Mouse (Mus musculus) thymus, adult 2 months (tissue): ENCODE results near the gene Fbxl21. TPM values are rescaled to one million over a fixed set of nuclear protein-coding genes. Genes with fewer than 3 reads are reported as not detected.

Source experiments
- DNase-seq: peaks from one replicate; pipeline ENCODE4 v3.0.0; 2021
- H3K27ac ChIP-seq: fragments of 200-500 bp; 2 replicates; pipeline ENCODE4 v1.5.1; 2012; ENCODE audit warnings: low read length, control low read depth; ENCODE audit not compliant: control insufficient read depth, insufficient read depth
- H3K27me3 ChIP-seq: fragments of 200-500 bp; 2 replicates; pipeline ENCODE4 v1.6.1; 2012; ENCODE audit warnings: mild to moderate bottlenecking, low read length, moderate library complexity, mixed read lengths; ENCODE audit not compliant: control insufficient read depth, insufficient read depth
- H3K36me3 ChIP-seq: fragments of 200-500 bp; 2 replicates; pipeline ENCODE4 v1.6.1; 2012; ENCODE audit warnings: mild to moderate bottlenecking, low read length, moderate library complexity; ENCODE audit not compliant: control insufficient read depth, insufficient read depth
- H3K4me1 ChIP-seq: fragments of 200-500 bp; replicated peaks from 2 replicates; pipeline ENCODE4 v1.6.1; 2012; ENCODE audit warnings: low read length; ENCODE audit not compliant: control insufficient read depth, insufficient read depth
- H3K4me3 ChIP-seq: fragments of 200-500 bp; 2 replicates; pipeline ENCODE4 v1.5.1; 2012; ENCODE audit warnings: mild to moderate bottlenecking, low read length, control low read depth, moderate library complexity; ENCODE audit not compliant: control insufficient read depth, insufficient read depth
- CTCF ChIP-seq: fragments of 200-500 bp; IDR thresholded peaks from 2 replicates; pipeline ENCODE4 v1.5.1; 2012; ENCODE audit warnings: mild to moderate bottlenecking, control low read depth, low read length, moderate library complexity, borderline replicate concordance; ENCODE audit not compliant: control insufficient read depth, poor library complexity, insufficient read depth; ENCODE audit errors: extremely low read depth
- POLR2A ChIP-seq: fragments of 200-500 bp; IDR thresholded peaks from 2 replicates; pipeline ENCODE4 v1.6.1; 2012; ENCODE audit warnings: mild to moderate bottlenecking, low read length, control low read depth, moderate library complexity; ENCODE audit not compliant: control insufficient read depth, poor library complexity, insufficient read depth; ENCODE audit errors: extremely low read depth
- WGBS: fragments of 180-500 bp; shearing (Covaris S2); methylation state at CpG from one replicate; pipeline ENCODE4 v1.1.7; 2018; 5-methylcytosine and 5-hydroxymethylcytosine counted together
- polyA plus RNA-seq: library from polyadenylated mRNA; depleted of rRNA; stranded (reverse); fragments of >200 nt; gene quantifications from 2 replicates; pipeline ENCODE4 v1.2.3, GENCODE M21; 2012

Gene Fbxl21
- polyA plus RNA-seq, 1 experiment = 0.71 TPM

DNA sequence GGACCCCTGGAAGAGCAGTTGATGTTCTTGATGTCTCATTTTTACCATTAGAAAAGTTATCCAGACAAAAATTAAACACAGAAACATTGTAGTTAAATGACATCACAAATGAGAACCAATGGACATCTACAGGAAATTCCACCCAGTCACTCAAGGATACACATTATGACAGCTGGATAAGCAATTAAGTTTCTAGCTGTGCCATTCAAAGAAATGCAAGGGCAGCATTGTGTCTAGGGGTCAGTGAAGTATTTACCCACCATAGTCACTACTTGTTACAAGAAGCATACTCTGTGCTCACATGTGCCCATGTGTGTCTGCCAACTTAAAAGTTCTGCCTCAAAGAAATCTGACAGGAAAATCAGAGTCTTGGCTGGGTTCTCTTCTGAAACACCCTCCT is 8.7 kb upstream of the Fbxl21 start:
- Histone ChIP-seq H3K4me3 (no peak overlapping the region), H3K27ac (no peak overlapping the region), H3K4me1 (peaks cover 6% of the 10 kb centered on the region; the same call in 1 of the 2 replicates), H3K36me3 (no peaks in the 10 kb centered on the region), H3K27me3 (no peaks in the 10 kb centered on the region)
- no peak for TF ChIP-seq POLR2A
- no peak for TF ChIP-seq CTCF
- DNase-seq = no peak

DNA sequence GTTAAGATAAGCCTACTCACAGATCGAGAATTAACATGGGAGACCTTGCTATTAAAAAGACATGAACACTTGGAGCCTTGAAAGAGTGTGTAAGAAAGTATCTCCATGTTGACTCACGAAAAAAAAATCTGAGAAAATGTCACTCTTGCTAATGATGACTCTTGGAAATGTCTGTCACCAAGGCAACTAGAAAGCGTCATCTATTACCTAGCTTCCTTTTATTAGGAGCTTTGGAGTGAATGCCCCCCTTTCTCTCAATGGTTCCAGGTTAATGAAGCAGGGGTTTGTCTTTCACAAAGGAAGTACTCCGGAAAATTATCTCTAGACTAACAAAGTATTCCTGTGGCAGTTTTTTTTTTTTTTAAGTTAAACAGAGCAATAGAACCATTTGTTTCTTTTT is 6.0 kb upstream of the Fbxl21 start:
- no peak for DNase-seq
- TF ChIP-seq POLR2A (no peak), CTCF (no peak)
- H3K4me3 ChIP-seq = no peak overlapping the region
- H3K36me3 ChIP-seq = no peaks in the 10 kb centered on the region
- H3K27ac ChIP-seq = no peak overlapping the region
- 93% methylated on average over 4 of the region's 4 CpGs for WGBS
- H3K27me3 ChIP-seq = no peaks in the 10 kb centered on the region
- peaks cover 7% of the 10 kb centered on the region; the same call in 1 of the 2 replicates for H3K4me1 ChIP-seq

DNA sequence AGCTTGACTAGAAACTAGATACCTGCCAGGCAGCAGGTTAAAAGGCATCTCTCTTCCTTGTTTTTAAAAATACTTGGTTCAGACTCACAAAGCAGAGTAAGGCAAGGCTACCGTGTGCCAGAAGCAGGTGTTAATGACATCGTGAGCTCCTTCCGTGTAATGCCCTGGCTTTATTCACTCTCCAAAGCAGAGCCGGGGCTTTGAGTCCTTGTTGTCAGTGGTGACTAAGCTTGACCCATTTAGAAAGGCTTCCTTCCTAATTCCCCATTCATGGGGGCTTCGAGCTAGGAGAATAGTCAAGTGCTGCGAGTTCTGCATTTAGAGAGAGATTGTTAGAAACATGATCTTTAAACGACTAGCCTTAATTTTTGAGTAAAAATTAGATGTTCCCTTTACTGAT is 5.5 kb upstream of the Fbxl21 start:
- 67% methylated on average over 7 of the region's 7 CpGs for WGBS
- H3K36me3 ChIP-seq = no peaks in the 10 kb centered on the region
- peaks cover 7% of the 10 kb centered on the region; the same call in 1 of the 2 replicates for H3K4me1 ChIP-seq
- H3K4me3 ChIP-seq = no peak overlapping the region
- H3K27ac ChIP-seq = no peak overlapping the region
- DNase-seq = no peak
- TF ChIP-seq POLR2A = no peak
- TF ChIP-seq CTCF = no peak
- no peaks in the 10 kb centered on the region for H3K27me3 ChIP-seq

DNA sequence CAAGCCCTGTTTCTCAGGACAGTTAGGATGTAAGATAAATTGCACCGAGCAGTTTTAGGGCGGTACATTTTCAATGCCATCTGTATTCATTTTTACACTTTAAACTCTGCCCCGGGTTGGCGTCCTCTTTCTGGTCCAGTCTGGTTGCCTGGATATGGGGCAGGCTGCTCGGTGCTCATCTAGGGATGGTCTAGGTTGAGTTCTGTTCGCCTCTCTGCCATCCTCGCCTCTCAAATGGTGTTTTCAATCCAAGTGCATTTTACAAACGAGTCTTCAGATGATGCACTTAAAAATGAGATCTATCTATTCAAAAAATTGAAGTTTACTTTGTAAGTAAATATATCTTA is 522 bp downstream of the Fbxl21 start:
- peak overlapping the region; percentile 59 for H3K4me3 ChIP-seq
- H3K4me1 ChIP-seq = peaks cover 13% of the 10 kb centered on the region
- DNase-seq = no peak
- TF ChIP-seq CTCF (no peak), POLR2A (no peak)
- H3K36me3 ChIP-seq = no peaks in the 10 kb centered on the region
- 7% methylated on average over 8 of the region's 8 CpGs for WGBS
- no peaks in the 10 kb centered on the region for H3K27me3 ChIP-seq
- H3K27ac ChIP-seq = no peak overlapping the region

DNA sequence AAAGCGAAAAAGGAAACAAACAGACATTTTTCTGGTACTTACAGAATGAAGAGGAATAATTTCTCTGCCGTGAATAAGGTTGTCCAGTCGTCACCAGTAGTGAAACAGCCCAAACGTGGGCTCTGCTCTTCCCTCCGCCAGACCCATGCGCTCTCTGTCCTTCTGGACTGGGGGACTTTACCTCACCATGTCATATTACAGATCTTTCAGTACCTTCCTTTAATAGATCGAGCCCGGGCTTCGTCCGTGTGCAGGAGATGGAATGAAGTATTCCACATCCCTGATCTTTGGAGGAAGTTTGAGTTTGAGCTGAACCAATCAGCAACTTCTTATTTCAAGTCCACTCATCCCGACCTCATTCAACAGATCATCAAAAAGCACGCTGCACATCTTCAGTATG is 4.6 kb downstream of the Fbxl21 start:
- H3K4me1 ChIP-seq = peaks cover 6% of the 10 kb centered on the region
- no peaks in the 10 kb centered on the region for H3K36me3 ChIP-seq
- no peak overlapping the region for H3K27ac ChIP-seq
- H3K4me3 ChIP-seq = no peak overlapping the region
- no peaks in the 10 kb centered on the region for H3K27me3 ChIP-seq
- no peak for TF ChIP-seq CTCF
- TF ChIP-seq POLR2A = no peak
- DNase-seq = no peak
- 93% methylated on average over 12 of the region's 12 CpGs for WGBS

DNA sequence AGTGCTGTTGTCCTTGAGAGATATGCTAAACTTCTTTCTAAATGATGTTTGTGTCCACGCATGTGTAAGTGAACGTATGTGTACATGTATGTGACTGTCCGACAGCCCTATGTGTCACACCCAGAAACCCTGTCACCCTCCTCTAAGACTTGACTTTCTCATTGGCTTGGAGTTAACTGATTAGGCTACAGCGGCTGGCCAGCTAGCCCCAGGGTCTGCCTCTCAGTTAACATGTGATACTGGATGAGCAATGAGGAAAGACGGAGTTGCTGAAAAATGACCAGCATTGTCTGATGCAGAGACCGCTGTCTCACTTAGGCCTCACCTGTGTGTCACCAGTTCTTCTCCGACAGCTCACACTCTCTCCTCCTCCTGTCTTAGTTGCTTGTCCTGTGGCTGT is 5.6 kb downstream of the Fbxl21 start:
- peaks cover under 1% of the 10 kb centered on the region for H3K4me1 ChIP-seq
- H3K27me3 ChIP-seq = no peaks in the 10 kb centered on the region
- no peak for DNase-seq
- no peaks in the 10 kb centered on the region for H3K36me3 ChIP-seq
- H3K27ac ChIP-seq = no peak overlapping the region
- TF ChIP-seq POLR2A (no peak), CTCF (no peak)
- 96% methylated on average over 7 of the region's 7 CpGs for WGBS
- H3K4me3 ChIP-seq = no peak overlapping the region

DNA sequence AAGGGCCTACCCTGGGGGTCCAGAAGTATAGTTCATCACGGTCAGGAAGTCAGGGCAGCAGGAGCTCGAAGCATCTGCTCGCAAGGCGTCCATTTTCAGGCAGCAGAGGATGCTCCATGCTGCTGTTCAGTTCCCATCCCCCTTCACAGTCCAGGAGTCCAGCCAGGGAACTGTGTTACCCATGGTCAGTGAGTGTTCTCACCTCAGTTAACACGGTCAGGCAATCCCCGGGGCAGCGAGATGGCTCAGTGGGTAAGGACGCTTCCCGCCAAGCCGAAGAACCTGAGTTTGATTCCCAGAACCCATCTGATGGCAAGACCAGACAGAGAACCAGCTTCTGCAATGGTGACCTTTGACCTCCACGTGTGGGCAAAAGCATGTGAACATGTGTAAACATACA is 6.0 kb downstream of the Fbxl21 start:
- TF ChIP-seq CTCF (no peak), POLR2A (no peak)
- Histone ChIP-seq H3K27ac (no peak overlapping the region), H3K4me3 (no peak overlapping the region), H3K36me3 (no peaks in the 10 kb centered on the region), H3K4me1 (no peaks in the 10 kb centered on the region), H3K27me3 (no peaks in the 10 kb centered on the region)
- no peak for DNase-seq
- WGBS = 94% methylated on average over 11 of the region's 11 CpGs

DNA sequence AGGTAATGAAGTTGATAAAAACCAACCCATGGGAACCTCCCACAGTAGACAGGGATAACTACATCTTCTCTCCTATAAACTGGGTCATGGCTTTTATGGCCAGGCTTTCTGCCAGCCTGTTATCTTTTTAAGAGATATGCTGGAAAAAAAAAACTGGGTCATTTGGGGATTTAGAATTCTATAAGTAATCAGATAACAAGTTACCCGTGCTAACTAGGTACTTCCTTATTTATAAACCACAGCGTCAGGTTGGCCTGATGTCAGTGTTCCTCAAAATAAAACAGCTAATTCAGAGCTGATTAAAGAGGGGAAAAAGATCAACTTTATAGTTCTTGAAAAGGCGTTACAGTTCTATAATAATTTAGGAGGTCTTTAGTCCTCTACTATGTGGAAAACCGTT is 6.8 kb downstream of the Fbxl21 start:
- TF ChIP-seq POLR2A (no peak), CTCF (no peak)
- WGBS = 20% methylated on average over 4 of the region's 4 CpGs
- H3K4me1 ChIP-seq = no peaks in the 10 kb centered on the region
- H3K27ac ChIP-seq = no peak overlapping the region
- H3K36me3 ChIP-seq = no peaks in the 10 kb centered on the region
- H3K4me3 ChIP-seq = no peak overlapping the region
- DNase-seq = no peak
- no peaks in the 10 kb centered on the region for H3K27me3 ChIP-seq
